8 mouse cellular contexts compared by ENCODE assay signal in genomic region chr11:113747725-113748380, GRCm38 (mm10). TPM values are rescaled to one million over a fixed set of nuclear protein-coding genes. Genes with fewer than 3 reads are reported as not detected.
DNase-seq lines count a peak whose midpoint lies in the region; ATAC-seq and TF ChIP-seq lines count a peak whose summit lies in the region.

No protein-coding gene starts in this region.

- H3K9ac ChIP-seq in midbrain, embryonic 12.5 days (replicated peaks), result peak overlapping the region; percentile 20; the same call in 1 of the 2 replicates
- H3K9ac ChIP-seq in midbrain, postnatal 0 days (replicated peaks; ENCODE audit: low read length, poor library complexity, severe bottlenecking), result no peak overlapping the region
- no peak overlapping the region for H3K9ac ChIP-seq in limb, embryonic 11.5 days (ENCODE audit: low read length)
- H3K9ac ChIP-seq in stomach, postnatal 0 days (ENCODE audit: low read length), result peak overlapping the region; percentile 94; the same call in 1 of the 2 replicates

- peaks cover 45% of the 10 kb centered on the region for H3K4me1 ChIP-seq in midbrain, embryonic 12.5 days
- peaks cover 12% of the 10 kb centered on the region for H3K4me1 ChIP-seq in midbrain, postnatal 0 days (ENCODE audit: insufficient read depth, low read length)
- peaks cover 24% of the 10 kb centered on the region for H3K4me1 ChIP-seq in limb, embryonic 11.5 days (ENCODE audit: control insufficient read depth, insufficient read depth, low read length)
- peaks cover 26% of the 10 kb centered on the region for H3K4me1 ChIP-seq in stomach, postnatal 0 days (replicated peaks; ENCODE audit: control insufficient read depth, insufficient read depth)

- 82% methylated on average over 11 of the region's 11 CpGs for WGBS in midbrain, embryonic 12.5 days
- WGBS in midbrain, postnatal 0 days, result 81% methylated on average over 11 of the region's 11 CpGs
- WGBS in limb, embryonic 11.5 days, result 71% methylated on average over 11 of the region's 11 CpGs
- 72% methylated on average over 11 of the region's 11 CpGs for WGBS in stomach, postnatal 0 days

- no peak for ATAC-seq in midbrain, embryonic 12.5 days (ENCODE audit: low FRiP score, low read depth)
- ATAC-seq in midbrain, postnatal 0 days (ENCODE audit: low FRiP score), result no peak
- ATAC-seq in limb, embryonic 11.5 days (ENCODE audit: insufficient number of reproducible peaks, low FRiP score, low TSS enrichment, low read depth), result no peak
- ATAC-seq in stomach, postnatal 0 days (ENCODE audit: low FRiP score, low TSS enrichment), result no peak
- no peak for ATAC-seq in megakaryocyte-erythroid progenitor cell, adult 5-6 weeks (replicated peaks; ENCODE audit: low FRiP score, low TSS enrichment, poor library complexity, severe bottlenecking)

- no peak for TF ChIP-seq EP300 in stomach, postnatal 0 days (optimal IDR thresholded peaks at IDR 0.05)

- peaks cover 37% of the 10 kb centered on the region for H3K36me3 ChIP-seq in midbrain, embryonic 12.5 days
- H3K36me3 ChIP-seq in midbrain, postnatal 0 days (ENCODE audit: insufficient read depth, low read length), result no peaks in the 10 kb centered on the region
- H3K36me3 ChIP-seq in limb, embryonic 11.5 days (ENCODE audit: control insufficient read depth, insufficient read depth, low read length), result peaks cover 12% of the 10 kb centered on the region; the same call in 1 of the 2 replicates
- H3K36me3 ChIP-seq in stomach, postnatal 0 days (ENCODE audit: control insufficient read depth, insufficient read depth, low read length), result 0 out of 2 replicates have a peak, but pooled peaks cover 2% of the 10 kb centered on the region

- peak overlapping the region; percentile 76 for H3K4me2 ChIP-seq in midbrain, embryonic 12.5 days (replicated peaks)
- H3K4me2 ChIP-seq in midbrain, postnatal 0 days (ENCODE audit: low read depth, low read length, poor library complexity, severe bottlenecking), result no peak overlapping the region; the same call in 1 of the 2 replicates
- peak overlapping the region; percentile 98 for H3K4me2 ChIP-seq in limb, embryonic 11.5 days (ENCODE audit: low read depth, severe bottlenecking)
- peak overlapping the region; percentile 82 for H3K4me2 ChIP-seq in stomach, postnatal 0 days (replicated peaks; ENCODE audit: low read depth)

- no peak for DNase-seq in gastrocnemius, adult 2 months
- DNase-seq in gastrocnemius, adult 8-10 months (ENCODE audit: low spot score in 2 of 2), result no peak
- no peak for DNase-seq in midbrain, postnatal 0 days (ENCODE audit: low spot score)
- no peak for DNase-seq in limb, embryonic 11.5 days (ENCODE audit: low spot score)
- DNase-seq in stomach, postnatal 0 days (ENCODE audit: low spot score), result no peak
- no peak for DNase-seq in urinary bladder, adult 2 months (ENCODE audit: low spot score)

- peak overlapping the region; percentile 94 for H3K4me3 ChIP-seq in gastrocnemius, adult 2 months
- H3K4me3 ChIP-seq in midbrain, embryonic 12.5 days, result peak overlapping the region; percentile 84; the same call in 1 of the 2 replicates
- no peak overlapping the region for H3K4me3 ChIP-seq in midbrain, postnatal 0 days (ENCODE audit: low read depth, low read length)
- H3K4me3 ChIP-seq in limb, embryonic 11.5 days (ENCODE audit: low read depth, low read length), result no peak overlapping the region
- 0 out of 2 replicates have a peak overlapping the region, but pooled peaks have one; percentile 79 for H3K4me3 ChIP-seq in stomach, postnatal 0 days (ENCODE audit: low read depth, low read length)

- H3K9me3 ChIP-seq in midbrain, embryonic 12.5 days, result no peaks in the 10 kb centered on the region
- H3K9me3 ChIP-seq in midbrain, postnatal 0 days (ENCODE audit: low read length), result no peaks in the 10 kb centered on the region
- peaks cover 4% of the 10 kb centered on the region; the same call in 1 of the 2 replicates for H3K9me3 ChIP-seq in limb, embryonic 11.5 days (ENCODE audit: control insufficient read depth, low read length)
- no peaks in the 10 kb centered on the region for H3K9me3 ChIP-seq in stomach, postnatal 0 days (ENCODE audit: control insufficient read depth, low read length)

- H3K27me3 ChIP-seq in midbrain, embryonic 12.5 days, result no peaks in the 10 kb centered on the region
- H3K27me3 ChIP-seq in midbrain, postnatal 0 days (ENCODE audit: insufficient read depth, low read length), result no peaks in the 10 kb centered on the region
- no peaks in the 10 kb centered on the region for H3K27me3 ChIP-seq in limb, embryonic 11.5 days (ENCODE audit: control insufficient read depth, insufficient read depth, low read length)
- H3K27me3 ChIP-seq in stomach, postnatal 0 days (ENCODE audit: control insufficient read depth, insufficient read depth, low read length), result no peaks in the 10 kb centered on the region

- intact Hi-C loops in gastrocnemius, adult 2 months (cut with DNase I), result no loop called here

- TF ChIP-seq CTCF in gastrocnemius, adult 2 months (IDR thresholded peaks at IDR 0.05), result no peak
- no peak for TF ChIP-seq CTCF in midbrain, postnatal 0 days (IDR thresholded peaks at IDR 0.05)
- TF ChIP-seq CTCF in stomach, postnatal 0 days (IDR thresholded peaks at IDR 0.05; ENCODE audit: low read depth), result no peak

- peak overlapping the region; percentile 95 for H3K27ac ChIP-seq in gastrocnemius, adult 2 months
- H3K27ac ChIP-seq in midbrain, embryonic 12.5 days (replicated peaks), result 0 out of 2 replicates have a peak overlapping the region, but pooled peaks have one; percentile 46
- H3K27ac ChIP-seq in midbrain, postnatal 0 days (ENCODE audit: low read depth, low read length), result no peak overlapping the region
- peak overlapping the region; percentile 95; the same call in 1 of the 2 replicates for H3K27ac ChIP-seq in limb, embryonic 11.5 days (replicated peaks; ENCODE audit: low read depth, low read length)
- H3K27ac ChIP-seq in stomach, postnatal 0 days (replicated peaks), result peak overlapping the region; percentile 99

RNA-seq across cellular contexts. Expression of gene Cdc42ep4, which starts 3.8 kb away (rescaled TPM):
- 1 to 10 TPM; 5.2 to 9.1 TPM for total RNA-seq in gastrocnemius, adult 2 months (2021)
- total RNA-seq in gastrocnemius, adult 8-10 months (2022), result 1 to 10 TPM; 2.8 to 6.4 (median 5.0) TPM
- polyA plus RNA-seq in midbrain, embryonic 12.5 days (2016; fragmentation: Nextera tagmentation; extraction: Ambion mirVana), result 102 and 104 TPM in 2 replicates
- total RNA-seq in midbrain, postnatal 0 days (2014; rRNA removed), result 88.0 and 89.5 TPM in 2 replicates
- polyA plus RNA-seq in midbrain, postnatal 0 days (2015; fragmentation: Nextera tagmentation; extraction: Ambion mirVana), result 60.3 and 63.2 TPM in 2 replicates
- 74.3 and 75.4 TPM in 2 replicates for polyA plus RNA-seq in limb, embryonic 11.5 days (2014; fragmentation: Nextera tagmentation; extraction: Ambion mirVana)
- polyA plus RNA-seq in stomach, postnatal 0 days (2015; fragmentation: Nextera tagmentation; extraction: Ambion mirVana), result 28.9 and 30.6 TPM in 2 replicates
- 13.7 and 14.7 TPM in 2 replicates for total RNA-seq in megakaryocyte-erythroid progenitor cell, adult 5-6 weeks (2014; fragmentation: Nextera tagmentation)
- total RNA-seq in megakaryocyte-erythroid progenitor cell, adult 5-6 weeks (2017), result 10.7 and 13.7 TPM in 2 replicates
- polyA plus RNA-seq in urinary bladder, adult 2 months (2012; rRNA removed), result 19.8 and 27.1 TPM in 2 replicates

RNA-seq across cellular contexts. Expression of gene Cpsf4l, which starts 38.0 kb away (rescaled TPM):
- not detected for total RNA-seq in gastrocnemius, adult 2 months (2021)
- not detected for total RNA-seq in gastrocnemius, adult 8-10 months (2022)
- 0.48 and 0.50 TPM in 2 replicates for polyA plus RNA-seq in midbrain, embryonic 12.5 days (2016; fragmentation: Nextera tagmentation; extraction: Ambion mirVana)
- 0.22 TPM in 1 of 2 replicates, not detected in the other for total RNA-seq in midbrain, postnatal 0 days (2014; rRNA removed)
- polyA plus RNA-seq in midbrain, postnatal 0 days (2015; fragmentation: Nextera tagmentation; extraction: Ambion mirVana), result 0.20 TPM in 2 replicates
- 0.51 and 0.54 TPM in 2 replicates for polyA plus RNA-seq in limb, embryonic 11.5 days (2014; fragmentation: Nextera tagmentation; extraction: Ambion mirVana)
- polyA plus RNA-seq in stomach, postnatal 0 days (2015; fragmentation: Nextera tagmentation; extraction: Ambion mirVana), result 0.16 and 0.19 TPM in 2 replicates
- not detected in 2 replicates for total RNA-seq in megakaryocyte-erythroid progenitor cell, adult 5-6 weeks (2014; fragmentation: Nextera tagmentation)
- not detected in 2 replicates for total RNA-seq in megakaryocyte-erythroid progenitor cell, adult 5-6 weeks (2017)
- polyA plus RNA-seq in urinary bladder, adult 2 months (2012; rRNA removed), result 0.38 and 0.44 TPM in 2 replicates

Comparison
In these comparisons a context has a peak if more than half of its experiments do, and no peak if none do; other contexts are left out.
1. H3K4me3 ChIP-seq: peak in gastrocnemius, adult 2 months (single experiment), midbrain, embryonic 12.5 days (single experiment) and stomach, postnatal 0 days (single experiment); none in midbrain, postnatal 0 days (single experiment) and limb, embryonic 11.5 days (single experiment).
2. H3K9ac ChIP-seq: peak in midbrain, embryonic 12.5 days (single experiment) and stomach, postnatal 0 days (single experiment); none in midbrain, postnatal 0 days (single experiment) and limb, embryonic 11.5 days (single experiment).